Mouse (Mus musculus): Measurements from ENCODE around the gene Utf1. TPM values are rescaled to one million over a fixed set of nuclear protein-coding genes. Genes with fewer than 3 reads are reported as not detected.

Utf1 gene
- total and polyA plus RNA-seq, 3 experiments = not detected

DNA sequence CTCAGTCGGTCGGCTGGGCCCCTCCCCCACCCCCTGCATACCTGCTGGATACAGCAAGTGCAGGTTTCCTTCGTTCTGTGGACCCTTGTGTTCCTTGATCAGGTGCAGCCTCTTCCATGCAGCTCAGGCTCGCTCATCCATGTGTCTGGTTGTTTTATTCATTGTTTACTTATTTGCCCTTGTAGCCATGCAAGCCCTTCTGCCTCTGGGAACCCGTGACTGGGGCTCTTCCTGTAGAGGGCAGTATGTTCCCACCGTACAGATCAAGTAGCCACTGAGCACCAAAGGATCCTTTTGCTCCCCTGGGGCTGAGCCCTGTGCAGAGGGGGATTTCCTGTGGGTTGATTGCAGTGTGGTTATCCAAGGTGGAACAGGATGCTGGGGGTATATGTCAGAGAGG lies 37.9 kb upstream of the Utf1 start (continued):
- TF ChIP-seq NELFE (IDR thresholded peaks at IDR 0.05; ENCODE audit: low read depth, low read length) (no peak; the same call in 1 of the 2 replicates), USF1 (IDR thresholded peaks at IDR 0.05; ENCODE audit: low read depth, low read length) (peak; percentile 21; the same call in 1 of the 2 replicates), TBP (conservative IDR thresholded peaks at IDR 0.05; ENCODE audit: low read depth, low read length) (no peak), PAX5 (IDR thresholded peaks at IDR 0.05; ENCODE audit: low read length) (no peak), CTCF (conservative IDR thresholded peaks at IDR 0.05 in 1 of 2, IDR thresholded peaks at IDR 0.05 in 1 of 2; ENCODE audit: low read depth in 2 of 2, low read length in 2 of 2) (peak; percentile 48 to 94; a peak in 3 of 4 replicates)

DNA sequence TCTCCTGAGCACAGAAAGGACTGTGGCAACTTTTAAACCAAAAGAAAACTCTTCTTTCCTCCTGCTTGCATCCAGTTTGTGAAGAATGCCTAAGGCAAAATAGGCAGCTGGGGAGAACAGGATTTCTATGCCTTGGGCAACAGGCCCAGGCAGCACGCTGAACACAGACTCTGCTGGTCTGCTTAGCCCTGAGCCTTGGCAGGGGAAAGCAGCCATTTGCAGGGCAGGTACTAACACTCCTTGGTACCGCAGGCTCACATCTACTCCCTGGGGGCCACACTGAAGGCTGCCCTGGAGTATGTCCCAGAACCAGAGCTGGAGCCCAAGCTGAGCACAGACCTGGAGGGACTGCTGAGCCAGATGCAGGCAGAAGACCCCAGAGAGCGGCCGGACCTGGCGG lies 35.4 kb upstream of the Utf1 start:
- peaks cover 1% of the 10 kb centered on the region for H3K27me3 ChIP-seq (replicated peaks)
- peaks cover 20 to 63% of the 10 kb centered on the region in 2 experiments for H3K4me1 ChIP-seq (ENCODE audit: control insufficient read depth in 1 of 2, insufficient read depth in 2 of 2)
- dilution Hi-C loops (cut with MboI; ENCODE audit: extremely low pct_ligation_motif_present, extremely low pct_unique_long_range_greater_than_20kb, low sequenced_read_pairs) = no loop called here
- no peak overlapping the region for H3K9ac ChIP-seq (ENCODE audit: insufficient read depth, low read depth)
- H3K36me3 ChIP-seq (replicated peaks in 1 of 2; ENCODE audit: control insufficient read depth in 1 of 2, insufficient read depth in 1 of 2, low read length in 1 of 2) = no peaks in the 10 kb centered on the region
- H3K4me3 ChIP-seq (replicated peaks in 1 of 3; ENCODE audit: low read depth in 2 of 3, low read length in 2 of 3, poor library complexity in 1 of 3) = no peak overlapping the region
- no peaks in the 10 kb centered on the region for H3K9me3 ChIP-seq (replicated peaks; ENCODE audit: low read length)
- H3K79me2 ChIP-seq (replicated peaks; ENCODE audit: control insufficient read depth, extremely low read depth, insufficient read depth, poor library complexity, severe bottlenecking) = no peaks in the 10 kb centered on the region
- TF ChIP-seq BHLHE40 (IDR thresholded peaks at IDR 0.05; ENCODE audit: low read depth, low read length) (no peak), PAX5 (IDR thresholded peaks at IDR 0.05; ENCODE audit: low read length) (no peak)
- H3K27ac ChIP-seq (ENCODE audit: insufficient read depth, low read depth) = no peak overlapping the region
- no peak for DNase-seq (ENCODE audit: extremely low read depth)
- no peak overlapping the region for H3K4me2 ChIP-seq (ENCODE audit: insufficient read depth, low read depth, poor library complexity, severe bottlenecking)
- in situ Hi-C loops (cut with MboI; ENCODE audit: low pct_ligation_motif_present, low pct_unique_long_range_greater_than_20kb, low sequenced_read_pairs) = loop anchor here (10.0 kb wide), 1 partner anchor 157 kb away; no protein-coding TSS in a partner anchor

DNA sequence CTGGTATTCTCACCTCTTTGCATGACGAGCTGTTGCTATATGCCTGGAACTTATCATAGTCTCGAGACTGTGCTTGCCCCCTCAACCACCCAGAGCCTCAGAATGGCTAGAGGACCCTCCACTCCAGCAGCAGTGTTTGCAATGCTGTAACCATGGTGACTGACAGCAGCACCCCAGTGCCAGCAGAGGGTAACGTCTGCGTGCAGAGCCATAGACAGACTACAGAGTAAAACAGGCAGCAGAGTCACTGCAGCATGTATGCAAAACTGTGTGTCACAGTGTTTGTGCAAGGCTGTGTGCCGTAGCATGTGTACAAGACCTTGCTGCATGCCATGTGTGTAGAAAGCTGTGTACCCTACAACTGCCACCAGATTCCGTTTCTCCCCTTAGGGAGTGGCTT lies 34.1 kb upstream of the Utf1 start:
- Histone ChIP-seq H3K4me3 (replicated peaks in 1 of 3; ENCODE audit: low read depth in 2 of 3, low read length in 2 of 3, poor library complexity in 1 of 3) (no peak overlapping the region), H3K27me3 (replicated peaks) (peaks cover 9% of the 10 kb centered on the region), H3K79me2 (replicated peaks; ENCODE audit: control insufficient read depth, extremely low read depth, insufficient read depth, poor library complexity, severe bottlenecking) (no peaks in the 10 kb centered on the region), H3K4me1 (ENCODE audit: control insufficient read depth in 1 of 2, insufficient read depth in 2 of 2) (peaks cover 24 to 62% of the 10 kb centered on the region in 2 experiments), H3K36me3 (replicated peaks in 1 of 2; ENCODE audit: control insufficient read depth in 1 of 2, insufficient read depth in 1 of 2, low read length in 1 of 2) (no peaks in the 10 kb centered on the region), H3K9ac (ENCODE audit: insufficient read depth, low read depth) (no peak overlapping the region), H3K9me3 (replicated peaks; ENCODE audit: low read length) (no peaks in the 10 kb centered on the region), H3K27ac (ENCODE audit: insufficient read depth, low read depth) (no peak overlapping the region), H3K4me2 (ENCODE audit: insufficient read depth, low read depth, poor library complexity, severe bottlenecking) (no peak overlapping the region)
- TF ChIP-seq JUN (IDR thresholded peaks at IDR 0.05; ENCODE audit: insufficient read depth, low read depth, low read length) = no peak
- in situ Hi-C loops (cut with MboI; ENCODE audit: low pct_ligation_motif_present, low pct_unique_long_range_greater_than_20kb, low sequenced_read_pairs) (loop anchor here (10.0 kb wide), 1 partner anchor 155 kb away; no protein-coding TSS in a partner anchor), dilution Hi-C loops (cut with MboI; ENCODE audit: extremely low pct_ligation_motif_present, extremely low pct_unique_long_range_greater_than_20kb, low sequenced_read_pairs) (no loop called here)
- DNase-seq (ENCODE audit: extremely low read depth) = no peak

GRCm38 (mm10) chr7:139910204-139910835 lies 33.3 kb upstream of the Utf1 start:
- no peaks in the 10 kb centered on the region for H3K79me2 ChIP-seq (replicated peaks; ENCODE audit: control insufficient read depth, extremely low read depth, insufficient read depth, poor library complexity, severe bottlenecking)
- no peak overlapping the region for H3K9ac ChIP-seq (ENCODE audit: insufficient read depth, low read depth)
- in situ Hi-C loops (cut with MboI; ENCODE audit: low pct_ligation_motif_present, low pct_unique_long_range_greater_than_20kb, low sequenced_read_pairs) (loop anchor here (5.0 to 10.0 kb wide), 2 partner anchors 82 to 224 kb away; partner anchors contain the start of genes Adam8 and Mtg1), dilution Hi-C loops (cut with MboI; ENCODE audit: extremely low pct_ligation_motif_present, extremely low pct_unique_long_range_greater_than_20kb, low sequenced_read_pairs) (no loop called here)
- H3K9me3 ChIP-seq (replicated peaks; ENCODE audit: low read length) = no peaks in the 10 kb centered on the region
- TF ChIP-seq SIN3A (IDR thresholded peaks at IDR 0.05; ENCODE audit: low read length) = no peak
- no peak overlapping the region for H3K4me2 ChIP-seq (ENCODE audit: insufficient read depth, low read depth, poor library complexity, severe bottlenecking)
- no peak overlapping the region for H3K27ac ChIP-seq (ENCODE audit: insufficient read depth, low read depth)
- no peaks in the 10 kb centered on the region for H3K36me3 ChIP-seq (replicated peaks in 1 of 2; ENCODE audit: control insufficient read depth in 1 of 2, insufficient read depth in 1 of 2, low read length in 1 of 2)
- no peak for DNase-seq (ENCODE audit: extremely low read depth)
- H3K27me3 ChIP-seq (replicated peaks) = peaks cover 9% of the 10 kb centered on the region
- H3K4me1 ChIP-seq (ENCODE audit: control insufficient read depth in 1 of 2, insufficient read depth in 2 of 2) = peaks cover 24 to 59% of the 10 kb centered on the region in 2 experiments
- no peak overlapping the region for H3K4me3 ChIP-seq (replicated peaks in 1 of 3; ENCODE audit: low read depth in 2 of 3, low read length in 2 of 3, poor library complexity in 1 of 3)
